In the genomic region with DNA sequence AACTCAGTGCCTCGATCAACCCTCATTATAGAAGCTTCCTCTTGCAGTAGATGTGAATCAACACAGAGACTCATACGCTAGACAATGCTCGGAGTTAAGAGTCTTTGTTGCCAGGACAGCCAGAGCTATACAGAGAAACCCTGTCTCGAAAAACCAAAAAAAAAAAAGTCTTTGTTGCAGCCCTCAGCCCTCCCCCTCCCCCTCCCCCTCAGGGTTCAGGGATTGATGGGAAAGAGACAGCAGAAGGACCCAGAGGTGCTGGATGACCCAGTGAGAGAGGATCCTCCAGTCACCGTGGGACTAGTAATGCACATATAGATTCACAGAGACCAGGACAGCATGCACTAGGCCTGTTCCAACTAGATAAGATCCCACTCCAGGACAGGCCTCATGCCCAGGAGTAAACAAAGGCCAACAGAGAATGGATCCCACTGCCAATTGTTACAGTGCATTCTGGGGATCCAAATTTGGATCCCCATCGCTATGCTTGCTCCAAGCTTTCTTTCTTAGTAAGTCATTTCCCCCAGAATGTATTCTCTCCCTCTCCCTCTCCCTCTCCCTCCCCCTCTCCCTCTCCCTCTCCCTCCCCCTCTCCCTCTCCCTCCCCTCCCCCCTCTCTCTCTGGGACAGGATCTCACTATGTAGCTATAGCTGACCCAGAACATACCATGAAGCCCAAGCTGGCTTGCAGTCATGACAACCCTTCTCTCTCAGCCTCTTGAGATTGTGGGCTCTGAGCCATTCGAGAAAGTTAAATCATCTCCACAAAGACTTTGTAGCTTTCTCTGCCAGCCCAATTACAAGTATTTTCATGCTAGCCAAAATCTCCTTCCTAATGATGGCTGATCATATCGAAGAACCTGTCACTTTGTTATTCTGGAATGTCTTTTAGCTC, we compare ENCODE assay signal across 10 mouse cellular contexts. TPM values are rescaled to one million over a fixed set of nuclear protein-coding genes. Genes with fewer than 3 reads are reported as not detected.
DNase-seq lines count a peak whose midpoint lies in the region; ATAC-seq lines count a peak whose summit lies in the region.
"Had no signal": no experiment of that assay in that cellular context is flagged by ENCODE, and none has a peak within 500 bp of the region (broad histone marks: within the 10 kb centered on the region; RNA-seq: fewer than 3 reads in every experiment).

No protein-coding gene starts in this region.

- H3K36me3 ChIP-seq in limb, embryonic 11.5 days (ENCODE audit: control insufficient read depth, insufficient read depth, low read length) = no peaks in the 10 kb centered on the region
- H3K36me3 ChIP-seq in neural tube, embryonic 15.5 days = no peaks in the 10 kb centered on the region
- H3K36me3 ChIP-seq: G1E; stomach, embryonic 15.5 days had no signal

- no peak overlapping the region for H3K4me2 ChIP-seq in limb, embryonic 11.5 days (ENCODE audit: low read depth, severe bottlenecking)
- H3K4me2 ChIP-seq in neural tube, embryonic 15.5 days = no peak overlapping the region
- H3K4me2 ChIP-seq: stomach, embryonic 15.5 days had no signal

- no peaks in the 10 kb centered on the region for H3K27me3 ChIP-seq in limb, embryonic 11.5 days (ENCODE audit: control insufficient read depth, insufficient read depth, low read length)
- H3K27me3 ChIP-seq in neural tube, embryonic 15.5 days (replicated peaks) = no peaks in the 10 kb centered on the region

- no peak overlapping the region for H3K4me3 ChIP-seq in limb, embryonic 11.5 days (ENCODE audit: low read depth, low read length)
- no peak overlapping the region for H3K4me3 ChIP-seq in neural tube, embryonic 15.5 days (replicated peaks)
- H3K4me3 ChIP-seq: stomach, embryonic 15.5 days had no signal

- H3K9ac ChIP-seq in limb, embryonic 11.5 days (ENCODE audit: low read length) = no peak overlapping the region
- H3K9ac ChIP-seq in neural tube, embryonic 15.5 days (replicated peaks) = no peak overlapping the region
- H3K9ac ChIP-seq: stomach, embryonic 15.5 days had no signal

- 84% methylated on average over 8 of the region's 8 CpGs for WGBS in limb, embryonic 11.5 days
- 48% methylated on average over 8 of the region's 8 CpGs for WGBS in neural tube, embryonic 15.5 days

- DNase-seq in right cerebral cortex, postnatal 4 days = peak; percentile 29
- no peak for DNase-seq in right cerebral cortex, adult 18-20 months
- DNase-seq in heart, adult 8-10 months (ENCODE audit: low spot score) = peak; percentile 50
- no peak for DNase-seq in limb, embryonic 11.5 days (ENCODE audit: low spot score)
- DNase-seq in layer of hippocampus, adult 18-20 months (ENCODE audit: low spot score in 2 of 2) = no peak
- no peak for DNase-seq in frontal cortex, postnatal 14 days (ENCODE audit: low spot score in 2 of 2)
- no peak for DNase-seq in adrenal gland, postnatal 14 days

- H3K27ac ChIP-seq in limb, embryonic 11.5 days (replicated peaks; ENCODE audit: low read depth, low read length) = no peak overlapping the region
- H3K27ac ChIP-seq in neural tube, embryonic 15.5 days (replicated peaks) = peak overlapping the region; percentile 68

- no peaks in the 10 kb centered on the region for H3K9me3 ChIP-seq in limb, embryonic 11.5 days (ENCODE audit: control insufficient read depth, low read length)
- H3K9me3 ChIP-seq in neural tube, embryonic 15.5 days (replicated peaks) = no peaks in the 10 kb centered on the region
- H3K9me3 ChIP-seq: G1E; stomach, embryonic 15.5 days had no signal

- ATAC-seq in limb, embryonic 11.5 days (ENCODE audit: insufficient number of reproducible peaks, low FRiP score, low TSS enrichment, low read depth) = 0 out of 2 replicates have a peak, but pooled peaks have one; percentile 17
- no peak for ATAC-seq in neural tube, embryonic 15.5 days (ENCODE audit: low FRiP score)

- peaks cover 8% of the 10 kb centered on the region for H3K4me1 ChIP-seq in limb, embryonic 11.5 days (ENCODE audit: control insufficient read depth, insufficient read depth, low read length)
- H3K4me1 ChIP-seq in neural tube, embryonic 15.5 days = peaks cover 39% of the 10 kb centered on the region

RNA-seq across cellular contexts. Expression of gene Slc1a3, which starts 52.2 kb away (rescaled TPM):
- total RNA-seq in heart, adult 8-10 months (2022) = 1 to 10 TPM; 1.4 to 1.8 (median 1.7) TPM
- 24.9 and 26.3 TPM in 2 replicates for polyA plus RNA-seq in limb, embryonic 11.5 days (2014; fragmentation: Nextera tagmentation; extraction: Ambion mirVana)
- 169 and 174 TPM in 2 replicates for polyA plus RNA-seq in neural tube, embryonic 15.5 days (2015; fragmentation: Nextera tagmentation; extraction: Ambion mirVana)
- 100 to 1,000 TPM; 371 to 373 TPM for total RNA-seq in layer of hippocampus, adult 18-20 months (2021)
- 12.3 and 16.9 TPM in 2 replicates for total RNA-seq in adrenal gland, postnatal 14 days (2021)
- polyA plus RNA-seq: G1E had no signal

Comparison
In these comparisons a context has a peak if more than half of its experiments do, and no peak if none do; other contexts are left out.
1. DNase-seq: peak in right cerebral cortex, postnatal 4 days (single experiment) and heart, adult 8-10 months (single experiment); none in right cerebral cortex, adult 18-20 months (single experiment), limb, embryonic 11.5 days (single experiment), layer of hippocampus, adult 18-20 months (0 of 2), frontal cortex, postnatal 14 days (0 of 2) and adrenal gland, postnatal 14 days (single experiment).
2. RNA of gene Slc1a3, which starts 52.2 kb away (total RNA-seq): 371 to 373 TPM in layer of hippocampus, adult 18-20 months; 12.3 to 16.9 TPM in adrenal gland, postnatal 14 days and 1.4 to 1.8 TPM in heart, adult 8-10 months; every median in the first group is over 10 times any median in the second.